Mouse (Mus musculus) bone marrow, adult 2 months (tissue): Measurements from ENCODE around the gene Cblb. TPM values are rescaled to one million over a fixed set of nuclear protein-coding genes. Genes with fewer than 3 reads are reported as not detected.

Experiments
- H3K27ac ChIP-seq: fragments of 200-500 bp; 2 replicates; pipeline ENCODE4 v1.5.1; 2012; ENCODE audit warnings: low read depth, mild to moderate bottlenecking, control low read depth, inconsistent platforms, low read length; ENCODE audit not compliant: control insufficient read depth, poor library complexity, insufficient read depth
- H3K4me1 ChIP-seq: fragments of 200-500 bp; 2 replicates; pipeline ENCODE4 v1.6.1; 2011; ENCODE audit warnings: low read length; ENCODE audit not compliant: control insufficient read depth, insufficient read depth
- H3K4me3 ChIP-seq: fragments of 200-500 bp; replicated peaks from 2 replicates; pipeline ENCODE3; 2011; ENCODE audit warnings: mild to moderate bottlenecking, low read depth, low read length, control low read depth; ENCODE audit not compliant: control insufficient read depth
- CTCF ChIP-seq: fragments of 200-500 bp; IDR thresholded peaks from 2 replicates; pipeline ENCODE4 v1.5.1; 2011; ENCODE audit warnings: low read length, control low read depth; ENCODE audit not compliant: control insufficient read depth, insufficient read depth
- POLR2A ChIP-seq: fragments of 200-500 bp; IDR thresholded peaks from 2 replicates; pipeline ENCODE4 v1.6.1; 2011; ENCODE audit warnings: low read depth, mild to moderate bottlenecking, control low read depth, low read length, borderline replicate concordance; ENCODE audit not compliant: control insufficient read depth
- WGBS: fragments of 180-500 bp; shearing (Covaris S2); methylation state at CpG from one replicate; pipeline ENCODE4 v1.1.7; 2018; 5-methylcytosine and 5-hydroxymethylcytosine counted together
- polyA plus RNA-seq: library from polyadenylated mRNA; stranded (reverse); fragments of >200 nt; gene quantifications from 2 replicates; pipeline ENCODE4 v1.2.4, GENCODE M21; 2011; ENCODE audit warnings: low replicate concordance; ENCODE audit not compliant: missing spikeins, insufficient read depth, insufficient read length

The Cblb gene
- polyA plus RNA-seq, 1 experiment = 6.5 TPM

DNA sequence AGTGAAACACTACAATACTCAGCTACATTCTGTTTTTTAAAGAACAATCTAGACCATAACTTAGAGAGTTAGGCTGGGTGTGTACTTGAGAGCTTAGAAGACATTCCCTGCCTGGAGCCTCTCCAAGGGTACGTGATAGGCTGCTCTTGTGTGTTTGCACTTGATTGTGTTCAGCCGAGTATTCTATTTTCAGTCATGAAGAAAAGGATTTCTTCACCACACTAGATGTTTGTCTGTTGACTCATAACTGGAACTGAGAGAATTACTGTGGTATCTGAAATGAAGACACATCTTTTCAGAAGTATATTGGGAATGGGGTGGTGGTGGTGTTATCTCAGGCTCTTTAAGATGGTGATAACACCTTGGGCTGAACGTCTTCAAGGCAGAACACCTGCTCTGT lies 64.6 kb downstream of the Cblb start:
- Histone ChIP-seq H3K27ac (no peak overlapping the region), H3K4me3 (no peak overlapping the region), H3K4me1 (no peaks in the 10 kb centered on the region; the same call in 1 of the 2 replicates)
- TF ChIP-seq CTCF (no peak), POLR2A (no peak)
- WGBS = 49% methylated on average over 3 of the region's 3 CpGs

DNA sequence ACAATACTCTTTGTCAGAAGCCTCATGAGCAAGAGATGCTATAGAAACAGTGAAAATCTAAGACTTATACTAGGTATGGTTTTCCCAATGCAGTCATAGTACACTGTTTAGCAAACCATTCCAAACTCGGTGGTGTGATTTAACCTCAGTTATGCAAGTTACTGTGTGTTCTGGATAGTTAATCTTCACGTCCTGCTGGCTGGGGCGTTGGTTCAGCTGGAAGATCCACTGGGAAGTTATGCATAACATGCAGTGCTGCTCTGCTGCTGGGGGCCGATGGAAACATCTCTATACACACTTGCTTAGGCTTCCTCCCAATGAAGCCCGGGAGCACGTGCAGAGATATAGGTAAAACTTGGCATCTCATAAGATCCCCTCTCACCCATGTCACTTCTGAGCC lies 69.4 kb downstream of the Cblb start:
- Histone ChIP-seq H3K4me3 (no peak overlapping the region), H3K4me1 (no peaks in the 10 kb centered on the region), H3K27ac (no peak overlapping the region)
- TF ChIP-seq POLR2A (no peak), CTCF (no peak)
- 82% methylated on average over 6 of the region's 6 CpGs for WGBS

DNA sequence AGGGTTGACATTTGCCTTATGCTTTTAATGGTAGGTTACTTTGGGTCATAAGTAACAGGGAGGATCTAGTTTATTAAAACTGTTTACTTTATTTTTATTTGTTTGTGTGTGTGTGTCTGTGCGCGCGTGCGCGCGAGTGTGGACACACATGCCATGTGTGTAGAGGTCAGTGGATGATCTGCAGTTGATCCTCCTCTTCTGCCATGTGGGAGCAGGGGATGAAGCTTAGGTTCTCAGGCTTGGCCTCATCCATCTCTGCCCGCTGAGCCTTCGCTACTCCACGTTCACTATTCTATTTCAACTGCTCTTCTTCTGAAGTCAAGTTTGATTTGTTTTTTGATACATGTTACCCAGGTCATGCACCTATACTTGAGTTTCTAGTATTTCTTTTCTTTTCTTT lies 73.6 kb downstream of the Cblb start:
- Histone ChIP-seq H3K27ac (no peak overlapping the region), H3K4me3 (no peak overlapping the region), H3K4me1 (no peaks in the 10 kb centered on the region)
- TF ChIP-seq POLR2A (no peak), CTCF (no peak)
- WGBS = 96% methylated on average over 9 of the region's 9 CpGs

DNA sequence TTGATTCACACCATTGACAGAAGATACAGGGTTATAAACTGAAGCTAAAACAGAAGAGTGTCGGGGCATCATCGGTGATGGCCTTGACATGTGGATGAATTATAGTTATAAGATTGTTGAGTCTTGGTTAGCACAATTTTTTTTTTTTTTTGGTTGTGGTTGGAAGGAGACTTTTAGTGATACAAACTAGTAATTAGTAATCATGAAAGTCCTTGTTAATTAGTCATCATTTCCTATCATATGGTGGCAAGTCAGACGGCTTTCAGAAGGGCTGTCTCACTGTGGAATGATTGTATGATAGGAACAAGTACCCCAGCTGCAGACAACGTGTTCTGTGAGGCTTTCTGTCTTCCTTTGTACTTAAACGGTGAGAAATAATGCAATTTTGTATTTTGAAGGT lies 76.8 kb downstream of the Cblb start:
- no peak for TF ChIP-seq CTCF
- TF ChIP-seq POLR2A = no peak
- 74% methylated on average over 5 of the region's 5 CpGs for WGBS
- Histone ChIP-seq H3K4me3 (no peak overlapping the region), H3K4me1 (no peaks in the 10 kb centered on the region), H3K27ac (no peak overlapping the region)

DNA sequence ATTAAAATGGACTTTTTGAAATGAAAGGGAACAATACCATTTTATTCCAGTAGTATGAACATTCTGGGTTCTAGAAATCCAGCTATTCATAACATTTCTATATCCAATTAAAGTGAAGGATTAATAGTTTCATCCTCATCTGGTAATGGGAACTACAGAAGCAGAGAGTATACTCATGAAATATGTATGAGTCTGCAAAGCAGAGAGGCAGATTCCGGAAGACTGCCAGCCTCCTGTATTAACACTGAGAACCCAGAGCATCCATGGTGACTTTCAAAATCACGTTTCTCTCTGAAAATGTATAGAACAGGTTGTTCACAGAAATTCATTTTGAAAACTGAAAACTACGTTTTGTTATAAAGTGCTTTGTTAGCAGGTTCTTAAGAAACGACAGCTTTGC lies 83.4 kb downstream of the Cblb start:
- WGBS = 82% methylated on average over 4 of the region's 4 CpGs
- H3K4me1 ChIP-seq = no peaks in the 10 kb centered on the region
- no peak overlapping the region for H3K27ac ChIP-seq
- TF ChIP-seq CTCF (no peak), POLR2A (no peak)
- no peak overlapping the region for H3K4me3 ChIP-seq

DNA sequence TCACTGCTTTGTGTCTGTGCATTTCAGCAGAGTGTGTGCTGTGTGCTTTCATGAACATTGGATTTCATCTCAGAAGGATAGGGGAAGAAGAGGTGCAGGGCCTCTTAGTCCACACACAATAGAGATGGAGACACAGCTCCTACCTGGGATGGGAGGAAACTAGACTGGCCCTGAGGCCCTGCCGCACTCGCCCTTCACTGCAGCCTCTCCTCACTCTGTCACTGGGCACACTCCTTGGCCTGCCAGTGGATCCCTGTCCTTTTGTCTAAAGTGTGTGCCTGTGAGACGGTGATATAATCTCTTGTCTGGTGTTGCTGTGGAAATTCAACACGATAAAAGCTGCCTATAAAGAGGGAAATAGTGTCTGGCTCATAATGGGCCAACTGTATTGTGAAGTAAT lies 88.0 kb downstream of the Cblb start:
- Histone ChIP-seq H3K27ac (no peak overlapping the region), H3K4me3 (no peak overlapping the region), H3K4me1 (no peaks in the 10 kb centered on the region)
- 79% methylated on average over 4 of the region's 4 CpGs for WGBS
- TF ChIP-seq POLR2A (no peak), CTCF (no peak)

DNA sequence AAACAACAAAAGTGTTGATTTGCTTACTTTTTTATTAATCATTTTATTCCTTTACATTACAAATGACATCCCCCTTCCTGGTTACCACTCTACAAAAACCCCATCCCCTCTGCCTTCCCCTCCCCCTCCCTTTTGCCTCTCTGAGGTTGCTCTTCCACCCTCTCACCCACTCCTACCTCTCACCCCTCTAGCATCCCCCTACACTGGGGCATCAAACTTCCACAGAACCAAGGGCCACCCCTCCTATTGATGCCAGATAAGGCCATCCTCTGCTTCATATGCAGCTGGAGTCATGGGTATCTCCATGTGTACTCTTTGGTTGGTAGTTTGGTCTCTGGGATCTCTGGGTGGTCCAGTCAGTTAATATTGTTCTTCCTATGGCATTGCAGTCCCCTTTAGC lies 93.9 kb downstream of the Cblb start:
- Histone ChIP-seq H3K4me1 (no peaks in the 10 kb centered on the region), H3K27ac (no peak overlapping the region), H3K4me3 (no peak overlapping the region)
- TF ChIP-seq POLR2A = no peak
- no peak for TF ChIP-seq CTCF

DNA sequence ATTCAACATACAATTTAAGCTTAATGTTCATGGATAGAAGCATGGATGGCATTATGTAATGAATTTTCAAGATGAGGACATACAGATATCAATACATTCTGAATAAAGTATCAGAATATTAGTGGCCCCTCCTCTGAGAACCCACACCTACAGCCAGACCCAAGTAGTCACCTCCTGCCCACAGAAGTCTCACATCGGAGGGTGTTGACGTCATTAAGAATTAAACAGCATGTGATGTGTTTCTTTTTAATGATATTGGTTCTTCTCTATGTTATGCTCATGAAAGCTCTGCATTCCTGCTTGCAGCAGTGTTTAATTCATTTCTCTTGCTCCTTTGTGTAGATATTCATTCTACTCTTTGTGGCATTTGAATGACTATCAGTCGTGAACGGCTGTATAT lies 94.9 kb downstream of the Cblb start:
- Histone ChIP-seq H3K27ac (no peak overlapping the region), H3K4me1 (no peaks in the 10 kb centered on the region), H3K4me3 (no peak overlapping the region)
- TF ChIP-seq POLR2A (no peak), CTCF (no peak)
- WGBS = 88% methylated on average over 4 of the region's 4 CpGs

DNA sequence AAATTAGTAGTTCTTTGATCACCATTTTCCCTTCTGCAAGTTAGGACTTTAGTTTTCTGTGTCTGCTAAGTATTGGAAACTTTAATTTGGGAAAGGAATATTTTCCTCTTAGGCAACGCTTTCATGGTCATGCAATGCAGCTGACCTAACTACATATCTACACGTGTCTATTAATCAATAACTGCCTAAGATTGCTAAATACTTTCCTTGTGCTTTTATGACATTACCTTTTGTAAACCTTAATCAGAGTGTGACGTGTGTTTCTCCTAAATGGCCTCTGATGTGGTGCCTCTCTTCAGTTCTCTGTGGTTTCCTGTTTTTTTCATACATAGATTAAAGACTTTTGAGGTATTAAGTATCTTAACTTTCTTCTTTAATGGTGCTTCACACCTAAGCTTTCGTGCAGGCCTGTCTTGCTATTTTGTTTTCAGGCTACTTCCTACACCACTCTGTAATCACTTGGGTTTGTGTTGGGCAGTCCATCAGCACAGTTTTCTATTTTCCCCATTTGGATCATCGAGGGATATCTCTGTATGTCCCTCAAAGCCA lies 98.4 kb downstream of the Cblb start:
- TF ChIP-seq POLR2A (no peak), CTCF (no peak)
- 49% methylated on average over 5 of the region's 5 CpGs for WGBS
- no peak overlapping the region for H3K4me3 ChIP-seq
- no peaks in the 10 kb centered on the region for H3K4me1 ChIP-seq
- H3K27ac ChIP-seq = no peak overlapping the region
